Mouse (Mus musculus): Measurements from ENCODE around the gene Ugcg. TPM values are rescaled to one million over a fixed set of nuclear protein-coding genes. Genes with fewer than 3 reads are reported as not detected.

Ugcg gene
- total and polyA plus RNA-seq, 3 experiments = 30.8 to 45.4 TPM; not detected in 1

GRCm38 (mm10) chr4:59252386-59253054, 63.5 kb downstream of the Ugcg start:
- Histone ChIP-seq H3K27ac (ENCODE audit: control insufficient read depth, low read depth, low read length) (no peak overlapping the region), H3K27me3 (ENCODE audit: control insufficient read depth in 1 of 2, insufficient read depth in 2 of 2, low read length in 2 of 2) (no peaks in the 10 kb centered on the region), H3K36me3 (ENCODE audit: control insufficient read depth in 1 of 2, insufficient read depth in 2 of 2, low read length in 2 of 2) (peaks cover 0 to 13% of the 10 kb centered on the region in 2 experiments; a peak in 2 of 4 replicates), H3K79me2 (ENCODE audit: control insufficient read depth, insufficient read depth, low read length, poor library complexity) (no peaks in the 10 kb centered on the region), H3K4me1 (ENCODE audit: control insufficient read depth in 1 of 2, insufficient read depth in 2 of 2, low read length in 2 of 2) (peaks cover 10 to 14% of the 10 kb centered on the region in 2 experiments), H3K4me3 (ENCODE audit: control insufficient read depth in 1 of 2, insufficient read depth in 1 of 2, low read depth in 2 of 2, low read length in 2 of 2) (no peak overlapping the region), H3K9ac (ENCODE audit: control insufficient read depth, low read depth, low read length, poor library complexity, severe bottlenecking) (no peak overlapping the region), H3K9me3 (replicated peaks; ENCODE audit: insufficient read depth, low read length) (no peaks in the 10 kb centered on the region)
- TF ChIP-seq MAFK (IDR thresholded peaks at IDR 0.05; ENCODE audit: borderline replicate concordance, low read depth, low read length) (no peak), GATA1 (IDR thresholded peaks at IDR 0.05; ENCODE audit: low read depth, low read length) (0 out of 2 replicates have a peak, but pooled peaks have one; percentile 6)
- DNase-seq (ENCODE audit: low read depth, low spot score) = no peak

- Histone ChIP-seq H3K9me3 (replicated peaks; ENCODE audit: insufficient read depth, low read length) (no peaks in the 10 kb centered on the region), H3K4me1 (ENCODE audit: control insufficient read depth in 1 of 2, insufficient read depth in 2 of 2, low read length in 2 of 2) (peaks cover 5 to 13% of the 10 kb centered on the region in 2 experiments), H3K36me3 (ENCODE audit: control insufficient read depth in 1 of 2, insufficient read depth in 2 of 2, low read length in 2 of 2) (peaks cover 0 to 8% of the 10 kb centered on the region in 2 experiments; a peak in 2 of 4 replicates), H3K4me3 (ENCODE audit: control insufficient read depth in 1 of 2, insufficient read depth in 1 of 2, low read depth in 2 of 2, low read length in 2 of 2) (no peak overlapping the region), H3K79me2 (ENCODE audit: control insufficient read depth, insufficient read depth, low read length, poor library complexity) (no peaks in the 10 kb centered on the region), H3K27ac (ENCODE audit: control insufficient read depth, low read depth, low read length) (no peak overlapping the region), H3K27me3 (ENCODE audit: control insufficient read depth in 1 of 2, insufficient read depth in 2 of 2, low read length in 2 of 2) (no peaks in the 10 kb centered on the region), H3K9ac (ENCODE audit: control insufficient read depth, low read depth, low read length, poor library complexity, severe bottlenecking) (no peak overlapping the region)
- no peak for DNase-seq (ENCODE audit: low read depth, low spot score)
- TF ChIP-seq ELF1 (IDR thresholded peaks at IDR 0.05; ENCODE audit: low read depth, low read length) (no peak), USF1 (IDR thresholded peaks at IDR 0.05; ENCODE audit: low read depth, low read length) (0 out of 2 replicates have a peak, but pooled peaks have one; percentile 19)
These were observed 64.0 kb downstream of the Ugcg start for GRCm38 (mm10) chr4:59253055-59253434.

GRCm38 (mm10) chr4:59254397-59254796, 65.3 kb downstream of the Ugcg start:
- Histone ChIP-seq H3K27me3 (ENCODE audit: control insufficient read depth in 1 of 2, insufficient read depth in 2 of 2, low read length in 2 of 2) (no peaks in the 10 kb centered on the region), H3K36me3 (ENCODE audit: control insufficient read depth in 1 of 2, insufficient read depth in 2 of 2, low read length in 2 of 2) (peaks cover 0 to 5% of the 10 kb centered on the region in 2 experiments; a peak in 1 of 4 replicates), H3K27ac (ENCODE audit: control insufficient read depth, low read depth, low read length) (no peak overlapping the region), H3K9me3 (replicated peaks; ENCODE audit: insufficient read depth, low read length) (no peaks in the 10 kb centered on the region), H3K4me3 (ENCODE audit: control insufficient read depth in 1 of 2, insufficient read depth in 1 of 2, low read depth in 2 of 2, low read length in 2 of 2) (no peak overlapping the region), H3K9ac (ENCODE audit: control insufficient read depth, low read depth, low read length, poor library complexity, severe bottlenecking) (no peak overlapping the region), H3K4me1 (ENCODE audit: control insufficient read depth in 1 of 2, insufficient read depth in 2 of 2, low read length in 2 of 2) (peaks cover 0 to 15% of the 10 kb centered on the region in 2 experiments; a peak in 3 of 4 replicates), H3K79me2 (ENCODE audit: control insufficient read depth, insufficient read depth, low read length, poor library complexity) (no peaks in the 10 kb centered on the region)
- DNase-seq (ENCODE audit: low read depth, low spot score) = no peak
- TF ChIP-seq CHD1 (IDR thresholded peaks at IDR 0.05; ENCODE audit: low read depth, low read length) (no peak), USF2 (IDR thresholded peaks at IDR 0.05; ENCODE audit: borderline replicate concordance in 1 of 2, insufficient read depth in 1 of 2, low read depth in 1 of 2, low read length in 2 of 2) (no peak), HCFC1 (IDR thresholded peaks at IDR 0.05; ENCODE audit: low read depth, low read length) (no peak), CTCF (IDR thresholded peaks at IDR 0.05 in 2 of 3, conservative IDR thresholded peaks at IDR 0.05 in 1 of 3; ENCODE audit: control insufficient read depth in 1 of 3, insufficient read depth in 1 of 3, low read depth in 2 of 3, low read length in 3 of 3, poor library complexity in 1 of 3, severe bottlenecking in 1 of 3) (no peak), RAD21 (IDR thresholded peaks at IDR 0.05; ENCODE audit: low read depth, low read length) (no peak), KAT2A (conservative IDR thresholded peaks at IDR 0.05; ENCODE audit: low read depth, low read length) (no peak), RCOR1 (IDR thresholded peaks at IDR 0.05; ENCODE audit: low read depth, low read length) (no peak), POLR2AphosphoS5 (IDR thresholded peaks at IDR 0.05; ENCODE audit: borderline replicate concordance, low read depth, low read length) (no peak), ZMIZ1 (IDR thresholded peaks at IDR 0.05; ENCODE audit: low read depth, low read length) (no peak)
